Mouse (Mus musculus): ENCODE results near the gene Abca17. TPM values are rescaled to one million over a fixed set of nuclear protein-coding genes. Genes with fewer than 3 reads are reported as not detected.
A peak's percentile ranks its signal among the peaks of the same experiment; 100 is the strongest.

Abca17 gene
- polyA plus RNA-seq, 1 experiment from 2014 or later = 1.7 TPM

DNA sequence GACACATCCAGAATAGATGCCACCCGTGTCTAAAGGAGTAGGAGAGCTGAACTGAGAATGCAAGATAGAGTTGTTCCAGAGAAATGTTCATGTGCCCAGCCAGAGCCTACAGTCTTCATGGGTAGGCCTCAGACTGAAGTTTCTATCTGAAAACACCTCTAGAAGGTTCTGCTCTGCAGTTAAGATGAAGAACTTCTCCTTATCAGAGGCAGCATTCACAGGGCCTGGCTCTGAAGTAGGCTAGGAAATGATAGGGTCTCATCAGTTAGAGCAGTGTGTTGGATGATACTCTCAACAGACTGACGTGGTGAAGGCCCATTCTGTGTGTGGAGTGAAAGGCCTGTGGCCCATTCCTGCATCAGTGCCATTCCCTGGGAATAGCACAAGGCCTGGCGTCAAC, 3.1 kb upstream of the Abca17 start:
- Histone ChIP-seq H3K4me2 (replicated peaks; ENCODE audit: low read depth, low read length) (peak overlapping the region; percentile 91), H3K27me3 (replicated peaks; ENCODE audit: insufficient read depth, low read length) (peaks cover 6% of the 10 kb centered on the region; the same call in 1 of the 2 replicates), H3K4me3 (ENCODE audit: low read depth, low read length) (no peak overlapping the region), H3K9ac (replicated peaks; ENCODE audit: low read depth) (no peak overlapping the region), H3K4me1 (ENCODE audit: insufficient read depth, low read depth, low read length) (peaks cover 4% of the 10 kb centered on the region; the same call in 1 of the 2 replicates), H3K27ac (ENCODE audit: low read length) (peak overlapping the region; percentile 43), H3K36me3 (ENCODE audit: insufficient read depth, low read length) (no peaks in the 10 kb centered on the region), H3K9me3 (ENCODE audit: low read length) (no peaks in the 10 kb centered on the region)
- TF ChIP-seq EP300 (IDR thresholded peaks at IDR 0.05) (no peak), CTCF (IDR thresholded peaks at IDR 0.05) (no peak)
- 62% methylated on average over 3 of the region's 3 CpGs for WGBS
- DNase-seq (ENCODE audit: low spot score) (no peak), ATAC-seq (no peak)

DNA sequence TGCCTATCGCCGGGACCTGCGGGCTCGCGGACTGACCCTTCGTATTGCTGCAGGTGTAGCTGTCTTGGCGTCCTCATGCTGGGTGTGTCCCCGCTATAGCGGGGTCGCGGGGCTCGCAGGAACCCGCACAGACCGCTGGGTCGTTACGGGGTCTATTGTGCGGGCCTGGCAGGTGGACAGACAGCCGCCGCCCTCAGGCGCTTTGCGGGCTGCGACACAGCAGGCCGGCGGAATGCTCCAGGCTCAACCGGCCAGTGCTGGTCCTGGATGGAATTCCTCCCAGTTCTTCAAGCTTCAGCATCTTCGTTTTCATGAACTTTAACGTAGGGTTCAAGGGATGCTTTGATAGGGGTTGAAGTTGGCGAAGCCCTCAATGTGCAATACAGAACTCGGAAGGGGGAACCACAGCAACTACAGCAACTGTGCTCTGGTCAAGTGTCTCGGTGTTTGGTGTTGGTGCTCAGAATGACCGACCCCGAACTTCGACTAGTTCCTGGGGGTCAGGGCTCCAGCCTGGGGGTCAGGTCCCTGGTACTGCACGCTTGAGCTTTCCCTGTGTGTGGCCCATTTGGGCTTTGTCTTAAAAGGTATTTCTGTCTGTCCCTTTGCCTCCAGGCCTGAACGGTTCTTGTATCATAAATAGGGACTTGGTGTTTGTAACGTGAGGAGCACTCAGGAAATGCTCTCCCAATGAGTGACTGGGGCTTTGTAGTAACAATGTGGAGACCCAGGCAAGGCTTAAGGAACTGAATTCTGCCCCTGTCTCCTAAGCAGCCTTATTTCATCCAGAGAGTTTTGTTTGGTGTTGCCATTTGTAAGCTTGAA, 1.7 kb upstream of the Abca17 start:
- Histone ChIP-seq H3K36me3 (ENCODE audit: insufficient read depth, low read length) (no peaks in the 10 kb centered on the region), H3K9me3 (ENCODE audit: low read length) (no peaks in the 10 kb centered on the region), H3K27me3 (replicated peaks; ENCODE audit: insufficient read depth, low read length) (peaks cover 6% of the 10 kb centered on the region; the same call in 1 of the 2 replicates), H3K4me1 (ENCODE audit: insufficient read depth, low read depth, low read length) (peaks cover 4% of the 10 kb centered on the region; the same call in 1 of the 2 replicates), H3K27ac (ENCODE audit: low read length) (peak overlapping the region; percentile 81), H3K4me3 (ENCODE audit: low read depth, low read length) (peak overlapping the region; percentile 73), H3K9ac (replicated peaks; ENCODE audit: low read depth) (peak overlapping the region; percentile 68), H3K4me2 (replicated peaks; ENCODE audit: low read depth, low read length) (peak overlapping the region; percentile 91)
- no peak for TF ChIP-seq EP300 (IDR thresholded peaks at IDR 0.05)
- no peak for TF ChIP-seq CTCF (IDR thresholded peaks at IDR 0.05)
- ATAC-seq (peak; percentile 9), DNase-seq (ENCODE audit: low spot score) (no peak)
- WGBS = 2% methylated on average over 36 of the region's 36 CpGs

DNA sequence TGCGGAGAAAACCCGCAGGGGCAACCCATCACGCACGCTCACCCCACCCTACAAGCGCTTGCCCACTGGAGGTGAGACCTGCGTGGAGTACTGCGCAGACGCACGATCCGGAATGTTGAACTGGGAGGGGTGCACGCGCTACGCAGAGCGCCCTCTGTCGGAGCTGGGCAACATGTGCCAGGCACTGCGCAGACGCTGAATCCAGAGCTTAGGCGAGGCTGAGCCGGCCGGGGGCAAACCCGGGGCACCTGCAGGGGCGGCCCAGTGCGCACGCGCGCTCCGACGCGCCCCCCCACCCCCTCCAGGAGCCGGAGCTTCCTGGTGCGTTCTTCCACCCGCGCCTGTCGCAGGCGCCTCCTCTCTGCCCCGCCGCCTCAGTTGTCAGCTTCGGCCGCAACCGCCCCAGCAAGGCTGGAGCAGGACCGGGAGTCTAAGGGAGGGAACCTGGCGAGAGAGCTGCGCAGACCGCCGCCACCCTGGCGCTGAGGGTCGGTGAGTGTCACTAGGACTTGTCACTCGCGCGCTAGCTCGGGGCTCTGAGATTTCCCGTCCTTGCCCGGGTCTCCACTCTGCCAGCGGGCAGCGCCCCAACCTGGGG, 991 bp upstream of the Abca17 start, which contains the start of gene Abca3:
Gene Abca3 (plus strand): TSS at position 191 of the 598 bp plus-strand sequence.
- H3K36me3 ChIP-seq (ENCODE audit: insufficient read depth, low read length) = no peaks in the 10 kb centered on the region
- H3K4me2 ChIP-seq (replicated peaks; ENCODE audit: low read depth, low read length) = peak within 1 kb of the TSS; percentile 91
- peak within 1 kb of the TSS; percentile 81 for H3K27ac ChIP-seq (ENCODE audit: low read length)
- peaks cover 4% of the 10 kb centered on the region; the same call in 1 of the 2 replicates for H3K4me1 ChIP-seq (ENCODE audit: insufficient read depth, low read depth, low read length)
- H3K27me3 ChIP-seq (replicated peaks; ENCODE audit: insufficient read depth, low read length) = peaks cover 6% of the 10 kb centered on the region; the same call in 1 of the 2 replicates
- peak within 1 kb of the TSS; percentile 73 for H3K4me3 ChIP-seq (ENCODE audit: low read depth, low read length)
- no peak for TF ChIP-seq EP300 (IDR thresholded peaks at IDR 0.05)
- peak; percentile 97 for TF ChIP-seq CTCF (IDR thresholded peaks at IDR 0.05)
- peak within 1 kb of the TSS; percentile 68 for H3K9ac ChIP-seq (replicated peaks; ENCODE audit: low read depth)
- WGBS = 3% methylated on average over 35 of the region's 55 CpGs
- H3K9me3 ChIP-seq (ENCODE audit: low read length) = no peaks in the 10 kb centered on the region
- DNase-seq (ENCODE audit: low spot score) (peak; percentile 97), ATAC-seq (peak; percentile 93)

DNA sequence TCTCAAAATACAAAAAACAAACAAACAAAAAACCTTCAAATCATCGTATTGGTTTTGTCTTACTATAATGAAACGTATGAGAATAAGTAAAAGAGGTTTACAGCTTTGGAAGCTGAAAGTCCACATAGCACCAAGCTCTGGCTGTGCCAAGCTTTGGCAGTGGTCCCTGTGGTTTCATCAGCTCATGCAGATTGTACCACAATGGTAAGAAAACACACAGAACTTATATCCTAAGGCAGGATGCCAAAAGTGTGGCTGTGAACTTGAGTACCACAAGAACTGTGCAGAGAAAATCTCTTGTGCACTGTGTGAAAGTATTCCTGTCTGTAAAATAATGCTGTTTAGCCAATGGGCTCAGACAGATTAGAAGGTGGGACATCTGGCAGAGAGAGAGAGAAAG, 1.7 kb downstream of the Abca17 start:
- no peak for TF ChIP-seq CTCF (IDR thresholded peaks at IDR 0.05)
- TF ChIP-seq EP300 (IDR thresholded peaks at IDR 0.05) = no peak
- ATAC-seq (no peak), DNase-seq (ENCODE audit: low spot score) (no peak)
- Histone ChIP-seq H3K27me3 (replicated peaks; ENCODE audit: insufficient read depth, low read length) (peaks cover 6% of the 10 kb centered on the region; the same call in 1 of the 2 replicates), H3K9me3 (ENCODE audit: low read length) (no peaks in the 10 kb centered on the region), H3K4me1 (ENCODE audit: insufficient read depth, low read depth, low read length) (peaks cover 4% of the 10 kb centered on the region; the same call in 1 of the 2 replicates), H3K27ac (ENCODE audit: low read length) (no peak overlapping the region), H3K36me3 (ENCODE audit: insufficient read depth, low read length) (no peaks in the 10 kb centered on the region), H3K4me2 (replicated peaks; ENCODE audit: low read depth, low read length) (no peak overlapping the region), H3K9ac (replicated peaks; ENCODE audit: low read depth) (no peak overlapping the region), H3K4me3 (ENCODE audit: low read depth, low read length) (no peak overlapping the region)
- WGBS = 60% methylated on average over 2 of the region's 2 CpGs

GRCm38 (mm10) chr17:24346831-24347230, 4.0 kb downstream of the Abca17 start:
- no peak for ATAC-seq
- Histone ChIP-seq H3K9ac (replicated peaks; ENCODE audit: low read depth) (no peak overlapping the region), H3K27me3 (replicated peaks; ENCODE audit: insufficient read depth, low read length) (peaks cover 6% of the 10 kb centered on the region; the same call in 1 of the 2 replicates), H3K4me2 (replicated peaks; ENCODE audit: low read depth, low read length) (no peak overlapping the region), H3K27ac (ENCODE audit: low read length) (no peak overlapping the region), H3K9me3 (ENCODE audit: low read length) (no peaks in the 10 kb centered on the region), H3K36me3 (ENCODE audit: insufficient read depth, low read length) (no peaks in the 10 kb centered on the region), H3K4me3 (ENCODE audit: low read depth, low read length) (no peak overlapping the region), H3K4me1 (ENCODE audit: insufficient read depth, low read depth, low read length) (peaks cover 4% of the 10 kb centered on the region; the same call in 1 of the 2 replicates)
- TF ChIP-seq EP300 (IDR thresholded peaks at IDR 0.05) (no peak), CTCF (IDR thresholded peaks at IDR 0.05) (no peak)
- 52% methylated on average over 7 of the region's 7 CpGs for WGBS
- no peak for DNase-seq (ENCODE audit: low spot score)

GRCm38 (mm10) chr17:24344672-24345071, 6.2 kb downstream of the Abca17 start:
- no peak for DNase-seq (ENCODE audit: low spot score)
- Histone ChIP-seq H3K9ac (replicated peaks; ENCODE audit: low read depth) (no peak overlapping the region), H3K4me1 (ENCODE audit: insufficient read depth, low read depth, low read length) (no peaks in the 10 kb centered on the region), H3K36me3 (ENCODE audit: insufficient read depth, low read length) (no peaks in the 10 kb centered on the region), H3K27ac (ENCODE audit: low read length) (no peak overlapping the region), H3K9me3 (ENCODE audit: low read length) (no peaks in the 10 kb centered on the region), H3K4me3 (ENCODE audit: low read depth, low read length) (no peak overlapping the region), H3K27me3 (replicated peaks; ENCODE audit: insufficient read depth, low read length) (no peaks in the 10 kb centered on the region), H3K4me2 (replicated peaks; ENCODE audit: low read depth, low read length) (no peak overlapping the region)
- no peak for TF ChIP-seq EP300 (IDR thresholded peaks at IDR 0.05)
- no peak for TF ChIP-seq CTCF (IDR thresholded peaks at IDR 0.05)
- WGBS = 76% methylated on average over 8 of the region's 8 CpGs
- no peak for ATAC-seq

Data from lung, postnatal 0 days (tissue).